Mouse (Mus musculus): ENCODE measurements at regions not wholly inside any gene's neighbourhood (a gene's known extent, or its start where the extent isn't known, plus 50 kb on each side); places are given as distances from the start of the nearest gene placed in this dataset.

DNA sequence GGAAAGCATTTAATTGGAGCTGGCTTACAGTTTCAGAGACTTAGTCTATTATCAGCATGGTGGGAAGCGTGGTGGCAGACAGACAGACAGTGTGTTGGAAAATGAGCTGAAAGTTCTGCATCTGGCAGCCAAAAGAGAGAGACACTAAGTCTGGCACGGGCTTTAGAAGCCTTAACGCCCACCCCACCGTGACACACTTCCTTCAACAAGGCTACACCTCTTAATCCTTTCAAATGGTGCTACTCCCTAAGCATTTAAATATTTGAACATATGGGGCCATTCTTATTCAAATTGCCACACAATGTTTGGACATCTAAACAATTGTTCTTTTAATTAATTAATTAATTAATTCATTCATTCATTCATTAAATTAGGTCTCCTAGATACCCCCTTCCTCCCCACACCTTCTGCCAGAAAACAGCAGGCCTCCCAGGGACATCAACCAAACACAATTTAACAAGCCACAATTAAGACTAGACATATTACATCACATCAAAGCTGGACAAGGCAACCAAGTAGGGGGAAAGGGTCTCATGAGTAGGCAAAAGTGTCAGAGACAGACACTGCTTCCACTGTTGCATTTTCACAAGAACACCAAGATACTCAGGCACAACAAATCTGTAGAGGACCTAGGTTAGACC lies 135.4 kb upstream of the Ptbp2 start:
- H3K9ac ChIP-seq (ENCODE audit: insufficient read depth, low read depth, low read length, poor library complexity, severe bottlenecking): no peak overlapping the region
- no peaks in the 10 kb centered on the region for H3K36me3 ChIP-seq (ENCODE audit: control insufficient read depth, insufficient read depth, low read length, poor library complexity, severe bottlenecking)
- TF ChIP-seq ZNF384 (IDR thresholded peaks at IDR 0.05; ENCODE audit: low read depth, low read length): no peak
- TF ChIP-seq MAFK (IDR thresholded peaks at IDR 0.05; ENCODE audit: insufficient read depth, low read depth, low read length): no peak
- no peak for TF ChIP-seq HCFC1 (IDR thresholded peaks at IDR 0.05; ENCODE audit: borderline replicate concordance, insufficient read depth, low read length)
- TF ChIP-seq ZC3H11A (IDR thresholded peaks at IDR 0.05; ENCODE audit: borderline replicate concordance, low read depth, low read length): no peak
- no peak for TF ChIP-seq CHD2 (IDR thresholded peaks at IDR 0.05; ENCODE audit: low read depth, low read length)
- H3K4me1 ChIP-seq (ENCODE audit: control insufficient read depth in 2 of 2, insufficient read depth in 2 of 2, low read length in 2 of 2, poor library complexity in 1 of 2): no peaks in the 10 kb centered on the region
- H3K27ac ChIP-seq (ENCODE audit: insufficient read depth, low read depth, low read length, poor library complexity, severe bottlenecking): no peak overlapping the region
- H3K9me3 ChIP-seq (ENCODE audit: control insufficient read depth, insufficient read depth, low read depth, low read length): no peaks in the 10 kb centered on the region
- in situ Hi-C loops (cut with MboI; ENCODE audit: low sequenced_read_pairs in 2 of 2, unreplicated experiment in 2 of 2): no loop called here
- no peak for DNase-seq (ENCODE audit: low read depth, low spot score)
- no peak overlapping the region for H3K4me3 ChIP-seq (ENCODE audit: insufficient read depth in 1 of 2, low read depth in 1 of 2, low read length in 2 of 2, poor library complexity in 1 of 2, severe bottlenecking in 1 of 2)

DNA sequence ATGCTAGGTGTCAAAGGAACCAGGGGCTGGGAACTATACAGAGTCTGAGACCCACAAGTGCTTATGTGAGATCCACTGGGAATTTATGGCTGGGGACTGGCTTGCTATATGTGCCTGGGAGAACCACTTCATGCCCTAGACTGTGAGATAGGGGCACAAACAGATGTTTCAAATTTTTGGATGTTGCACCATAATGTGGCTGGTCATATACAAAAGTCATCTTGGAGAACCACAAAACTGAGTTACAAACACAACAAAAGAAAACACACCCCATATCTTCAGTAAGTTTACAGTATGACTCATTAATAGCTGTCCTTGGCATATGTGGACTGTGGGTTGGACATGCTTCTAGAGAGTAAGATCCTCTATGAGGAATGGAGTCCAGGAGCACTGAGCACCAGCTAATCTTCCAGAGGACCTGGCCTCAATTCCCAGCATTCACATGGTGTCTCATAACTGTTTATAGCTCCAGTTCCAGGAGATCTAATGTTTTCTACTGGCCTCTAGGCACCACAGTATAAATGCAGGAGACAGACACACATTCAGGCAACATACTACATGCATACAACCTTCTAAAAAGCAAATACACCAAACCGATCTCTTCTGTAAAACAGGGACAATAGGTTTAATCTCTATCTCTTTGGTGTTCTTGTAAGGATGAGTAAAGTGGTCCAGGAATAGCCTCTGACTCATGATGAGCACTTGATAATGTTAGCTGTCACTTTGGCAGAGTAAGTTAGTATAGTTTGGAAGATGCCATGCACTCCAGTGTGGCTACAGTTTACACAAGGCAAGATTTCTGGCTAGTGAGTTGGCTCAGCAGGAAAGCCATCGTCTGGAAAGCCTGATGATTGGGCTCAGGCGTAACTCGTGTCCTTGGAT lies 132.0 kb upstream of the Ptbp2 start:
- Histone ChIP-seq H3K9me3 (ENCODE audit: control insufficient read depth, insufficient read depth, low read depth, low read length) (no peaks in the 10 kb centered on the region), H3K36me3 (ENCODE audit: control insufficient read depth, insufficient read depth, low read length, poor library complexity, severe bottlenecking) (no peaks in the 10 kb centered on the region), H3K4me1 (ENCODE audit: control insufficient read depth in 2 of 2, insufficient read depth in 2 of 2, low read length in 2 of 2, poor library complexity in 1 of 2) (no peaks in the 10 kb centered on the region), H3K27ac (ENCODE audit: insufficient read depth, low read depth, low read length, poor library complexity, severe bottlenecking) (no peak overlapping the region), H3K9ac (ENCODE audit: insufficient read depth, low read depth, low read length, poor library complexity, severe bottlenecking) (no peak overlapping the region), H3K4me3 (ENCODE audit: insufficient read depth in 1 of 2, low read depth in 1 of 2, low read length in 2 of 2, poor library complexity in 1 of 2, severe bottlenecking in 1 of 2) (no peak overlapping the region)
- TF ChIP-seq MAFK (IDR thresholded peaks at IDR 0.05; ENCODE audit: insufficient read depth, low read depth, low read length) (no peak), ZNF384 (IDR thresholded peaks at IDR 0.05; ENCODE audit: low read depth, low read length) (no peak), HCFC1 (IDR thresholded peaks at IDR 0.05; ENCODE audit: borderline replicate concordance, insufficient read depth, low read length) (no peak), ZC3H11A (IDR thresholded peaks at IDR 0.05; ENCODE audit: borderline replicate concordance, low read depth, low read length) (no peak), CHD2 (IDR thresholded peaks at IDR 0.05; ENCODE audit: low read depth, low read length) (no peak)
- in situ Hi-C loops (cut with MboI; ENCODE audit: low sequenced_read_pairs in 2 of 2, unreplicated experiment in 2 of 2): no loop called here
- no peak for DNase-seq (ENCODE audit: low read depth, low spot score)

DNA sequence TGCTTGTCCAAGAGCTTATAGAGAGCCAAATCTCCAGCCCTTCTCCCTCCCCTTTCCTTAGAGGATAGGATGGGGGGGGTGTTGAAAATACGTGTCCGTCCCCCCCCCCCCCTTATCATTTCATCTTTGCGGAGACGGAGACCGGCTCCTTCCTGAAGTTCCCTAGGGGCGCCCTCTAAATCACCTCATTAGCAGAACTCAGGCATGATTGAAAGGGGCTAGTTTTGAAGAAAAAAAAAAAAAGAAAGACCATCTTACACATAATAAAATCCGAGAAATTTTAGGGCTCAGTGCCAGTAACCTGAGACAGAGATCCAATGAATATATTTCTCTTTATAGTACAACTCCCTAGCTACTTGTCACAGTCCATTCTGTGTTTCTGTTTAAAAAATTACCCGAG lies 127.3 kb upstream of the Ptbp2 start:
- Histone ChIP-seq H3K4me3 (ENCODE audit: insufficient read depth in 1 of 2, low read depth in 1 of 2, low read length in 2 of 2, poor library complexity in 1 of 2, severe bottlenecking in 1 of 2) (no peak overlapping the region), H3K9ac (ENCODE audit: insufficient read depth, low read depth, low read length, poor library complexity, severe bottlenecking) (no peak overlapping the region), H3K9me3 (ENCODE audit: control insufficient read depth, insufficient read depth, low read depth, low read length) (no peaks in the 10 kb centered on the region), H3K27ac (ENCODE audit: insufficient read depth, low read depth, low read length, poor library complexity, severe bottlenecking) (no peak overlapping the region), H3K36me3 (ENCODE audit: control insufficient read depth, insufficient read depth, low read length, poor library complexity, severe bottlenecking) (no peaks in the 10 kb centered on the region), H3K4me1 (ENCODE audit: control insufficient read depth in 2 of 2, insufficient read depth in 2 of 2, low read length in 2 of 2, poor library complexity in 1 of 2) (no peaks in the 10 kb centered on the region)
- no peak for DNase-seq (ENCODE audit: low read depth, low spot score)
- TF ChIP-seq HCFC1 (IDR thresholded peaks at IDR 0.05; ENCODE audit: borderline replicate concordance, insufficient read depth, low read length) (no peak), CHD2 (IDR thresholded peaks at IDR 0.05; ENCODE audit: low read depth, low read length) (no peak), MAFK (IDR thresholded peaks at IDR 0.05; ENCODE audit: insufficient read depth, low read depth, low read length) (no peak), ZC3H11A (IDR thresholded peaks at IDR 0.05; ENCODE audit: borderline replicate concordance, low read depth, low read length) (no peak), ZNF384 (IDR thresholded peaks at IDR 0.05; ENCODE audit: low read depth, low read length) (no peak)
- in situ Hi-C loops (cut with MboI; ENCODE audit: low sequenced_read_pairs in 2 of 2, unreplicated experiment in 2 of 2): no loop called here

DNA sequence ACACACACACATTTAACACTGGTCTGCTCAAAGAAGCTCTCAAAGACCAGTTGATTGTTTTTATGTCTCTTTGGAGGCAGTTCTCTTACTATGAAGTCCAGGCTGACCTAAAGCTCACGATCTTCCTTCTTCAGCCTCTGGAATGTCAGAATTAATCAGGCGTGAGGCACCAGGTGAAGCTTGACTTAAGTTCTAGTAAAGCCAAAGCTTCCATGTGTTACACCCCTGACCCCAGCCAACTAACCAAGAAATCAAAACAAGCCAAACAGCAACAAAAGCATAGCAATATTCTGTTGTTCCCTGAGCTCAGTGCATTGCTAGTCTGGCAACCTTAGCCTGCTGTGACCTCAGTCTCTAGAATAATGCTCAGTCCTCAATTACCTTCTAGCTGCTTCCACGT lies 120.0 kb upstream of the Ptbp2 start:
- no peak for TF ChIP-seq ZNF384 (IDR thresholded peaks at IDR 0.05; ENCODE audit: low read depth, low read length)
- H3K4me3 ChIP-seq (ENCODE audit: insufficient read depth in 1 of 2, low read depth in 1 of 2, low read length in 2 of 2, poor library complexity in 1 of 2, severe bottlenecking in 1 of 2): no peak overlapping the region
- H3K27ac ChIP-seq (ENCODE audit: insufficient read depth, low read depth, low read length, poor library complexity, severe bottlenecking): no peak overlapping the region
- DNase-seq (ENCODE audit: low read depth, low spot score): no peak
- H3K36me3 ChIP-seq (ENCODE audit: control insufficient read depth, insufficient read depth, low read length, poor library complexity, severe bottlenecking): no peaks in the 10 kb centered on the region
- no peak overlapping the region for H3K9ac ChIP-seq (ENCODE audit: insufficient read depth, low read depth, low read length, poor library complexity, severe bottlenecking)
- H3K4me1 ChIP-seq (ENCODE audit: control insufficient read depth in 2 of 2, insufficient read depth in 2 of 2, low read length in 2 of 2, poor library complexity in 1 of 2): 0 out of 4 replicates have a peak, but pooled peaks cover 0 to 1% of the 10 kb centered on the region in 2 experiments
- no peaks in the 10 kb centered on the region for H3K9me3 ChIP-seq (ENCODE audit: control insufficient read depth, insufficient read depth, low read depth, low read length)
- in situ Hi-C loops (cut with MboI; ENCODE audit: low sequenced_read_pairs in 2 of 2, unreplicated experiment in 2 of 2): no loop called here
